Mouse (Mus musculus): ENCODE measurements around the gene Sox6. TPM values are rescaled to one million over a fixed set of nuclear protein-coding genes. Genes with fewer than 3 reads are reported as not detected.
A peak's percentile ranks its signal among the peaks of the same experiment; 100 is the strongest.

Gene Sox6
- polyA plus RNA-seq, 1 experiment from 2014 or later: 31.2 TPM

GRCm38 (mm10) chr7:115462276-115462675 is 576.3 kb downstream of the Sox6 start:
- peaks cover 3% of the 10 kb centered on the region for H3K9me3 ChIP-seq (ENCODE audit: control insufficient read depth, low read length)
- H3K4me3 ChIP-seq (ENCODE audit: low read length): no peak overlapping the region
- H3K9ac ChIP-seq (ENCODE audit: low read depth, low read length): no peak overlapping the region
- no peak overlapping the region for H3K27ac ChIP-seq (ENCODE audit: low read depth, low read length)
- no peaks in the 10 kb centered on the region for H3K4me1 ChIP-seq (ENCODE audit: control insufficient read depth, insufficient read depth, low read depth, low read length)
- no peaks in the 10 kb centered on the region for H3K36me3 ChIP-seq (ENCODE audit: control insufficient read depth, insufficient read depth, low read length)
- no peak overlapping the region for H3K4me2 ChIP-seq (ENCODE audit: low read length)
- 75% methylated on average over 4 of the region's 4 CpGs for WGBS
- no peak for ATAC-seq
- H3K27me3 ChIP-seq (replicated peaks; ENCODE audit: control insufficient read depth, insufficient read depth, low read length): no peaks in the 10 kb centered on the region

GRCm38 (mm10) chr7:115454988-115455387 is 583.6 kb downstream of the Sox6 start:
- Histone ChIP-seq H3K4me1 (ENCODE audit: control insufficient read depth, insufficient read depth, low read depth, low read length) (no peaks in the 10 kb centered on the region; the same call in 1 of the 2 replicates), H3K27me3 (replicated peaks; ENCODE audit: control insufficient read depth, insufficient read depth, low read length) (no peaks in the 10 kb centered on the region), H3K9ac (ENCODE audit: low read depth, low read length) (no peak overlapping the region), H3K4me2 (ENCODE audit: low read length) (no peak overlapping the region), H3K36me3 (ENCODE audit: control insufficient read depth, insufficient read depth, low read length) (no peaks in the 10 kb centered on the region), H3K9me3 (ENCODE audit: control insufficient read depth, low read length) (no peaks in the 10 kb centered on the region), H3K27ac (ENCODE audit: low read depth, low read length) (no peak overlapping the region), H3K4me3 (ENCODE audit: low read length) (no peak overlapping the region)
- 94% methylated on average over 5 of the region's 5 CpGs for WGBS
- no peak for ATAC-seq

- ATAC-seq: no peak
- H3K9me3 ChIP-seq (ENCODE audit: control insufficient read depth, low read length): no peaks in the 10 kb centered on the region
- H3K36me3 ChIP-seq (ENCODE audit: control insufficient read depth, insufficient read depth, low read length): no peaks in the 10 kb centered on the region
- no peaks in the 10 kb centered on the region; the same call in 1 of the 2 replicates for H3K4me1 ChIP-seq (ENCODE audit: control insufficient read depth, insufficient read depth, low read depth, low read length)
- H3K27ac ChIP-seq (ENCODE audit: low read depth, low read length): no peak overlapping the region
- H3K27me3 ChIP-seq (replicated peaks; ENCODE audit: control insufficient read depth, insufficient read depth, low read length): no peaks in the 10 kb centered on the region
- 0 out of 2 replicates have a peak overlapping the region, but pooled peaks have one; percentile 36 for H3K4me2 ChIP-seq (ENCODE audit: low read length)
- WGBS: 70% methylated on average over 7 of the region's 7 CpGs
- no peak overlapping the region for H3K4me3 ChIP-seq (ENCODE audit: low read length)
- no peak overlapping the region for H3K9ac ChIP-seq (ENCODE audit: low read depth, low read length)
Observed at GRCm38 (mm10) chr7:115453713-115454073, 584.9 kb downstream of the Sox6 start.

GRCm38 (mm10) chr7:115453042-115453712 is 585.4 kb downstream of the Sox6 start:
- Histone ChIP-seq H3K4me1 (ENCODE audit: control insufficient read depth, insufficient read depth, low read depth, low read length) (no peaks in the 10 kb centered on the region; the same call in 1 of the 2 replicates), H3K27ac (ENCODE audit: low read depth, low read length) (no peak overlapping the region), H3K4me2 (ENCODE audit: low read length) (peak overlapping the region; percentile 36; the same call in 1 of the 2 replicates), H3K36me3 (ENCODE audit: control insufficient read depth, insufficient read depth, low read length) (no peaks in the 10 kb centered on the region), H3K9ac (ENCODE audit: low read depth, low read length) (no peak overlapping the region), H3K4me3 (ENCODE audit: low read length) (no peak overlapping the region), H3K9me3 (ENCODE audit: control insufficient read depth, low read length) (no peaks in the 10 kb centered on the region), H3K27me3 (replicated peaks; ENCODE audit: control insufficient read depth, insufficient read depth, low read length) (no peaks in the 10 kb centered on the region)
- 23% methylated on average over 19 of the region's 21 CpGs for WGBS
- 0 out of 2 replicates have a peak, but pooled peaks have one; percentile 24 for ATAC-seq

GRCm38 (mm10) chr7:115450431-115451195 is 588.0 kb downstream of the Sox6 start:
- H3K4me3 ChIP-seq (ENCODE audit: low read length): no peak overlapping the region
- 0 out of 2 replicates have a peak, but pooled peaks have one; percentile 37 for ATAC-seq
- peak overlapping the region; percentile 3; the same call in 1 of the 2 replicates for H3K4me2 ChIP-seq (ENCODE audit: low read length)
- H3K27me3 ChIP-seq (replicated peaks; ENCODE audit: control insufficient read depth, insufficient read depth, low read length): no peaks in the 10 kb centered on the region
- no peaks in the 10 kb centered on the region for H3K36me3 ChIP-seq (ENCODE audit: control insufficient read depth, insufficient read depth, low read length)
- no peaks in the 10 kb centered on the region for H3K9me3 ChIP-seq (ENCODE audit: control insufficient read depth, low read length)
- H3K27ac ChIP-seq (ENCODE audit: low read depth, low read length): no peak overlapping the region
- H3K4me1 ChIP-seq (ENCODE audit: control insufficient read depth, insufficient read depth, low read depth, low read length): no peaks in the 10 kb centered on the region; the same call in 1 of the 2 replicates
- 40% methylated on average over 23 of the region's 23 CpGs for WGBS
- H3K9ac ChIP-seq (ENCODE audit: low read depth, low read length): no peak overlapping the region

- 64% methylated on average over 8 of the region's 8 CpGs for WGBS
- no peak overlapping the region for H3K4me3 ChIP-seq (ENCODE audit: low read length)
- no peaks in the 10 kb centered on the region; the same call in 1 of the 2 replicates for H3K4me1 ChIP-seq (ENCODE audit: control insufficient read depth, insufficient read depth, low read depth, low read length)
- no peaks in the 10 kb centered on the region for H3K9me3 ChIP-seq (ENCODE audit: control insufficient read depth, low read length)
- H3K27me3 ChIP-seq (replicated peaks; ENCODE audit: control insufficient read depth, insufficient read depth, low read length): no peaks in the 10 kb centered on the region
- H3K4me2 ChIP-seq (ENCODE audit: low read length): no peak overlapping the region
- ATAC-seq: no peak
- H3K27ac ChIP-seq (ENCODE audit: low read depth, low read length): no peak overlapping the region
- H3K36me3 ChIP-seq (ENCODE audit: control insufficient read depth, insufficient read depth, low read length): no peaks in the 10 kb centered on the region
- no peak overlapping the region for H3K9ac ChIP-seq (ENCODE audit: low read depth, low read length)
Observed at GRCm38 (mm10) chr7:115448403-115449025, 590.1 kb downstream of the Sox6 start.

GRCm38 (mm10) chr7:115447091-115447490 is 591.5 kb downstream of the Sox6 start:
- Histone ChIP-seq H3K9ac (ENCODE audit: low read depth, low read length) (no peak overlapping the region), H3K4me1 (ENCODE audit: control insufficient read depth, insufficient read depth, low read depth, low read length) (no peaks in the 10 kb centered on the region; the same call in 1 of the 2 replicates), H3K36me3 (ENCODE audit: control insufficient read depth, insufficient read depth, low read length) (no peaks in the 10 kb centered on the region), H3K4me2 (ENCODE audit: low read length) (no peak overlapping the region), H3K9me3 (ENCODE audit: control insufficient read depth, low read length) (no peaks in the 10 kb centered on the region), H3K4me3 (ENCODE audit: low read length) (no peak overlapping the region), H3K27me3 (replicated peaks; ENCODE audit: control insufficient read depth, insufficient read depth, low read length) (no peaks in the 10 kb centered on the region), H3K27ac (ENCODE audit: low read depth, low read length) (no peak overlapping the region)
- no peak for ATAC-seq
- 70% methylated on average over 3 of the region's 3 CpGs for WGBS

- Histone ChIP-seq H3K9ac (ENCODE audit: low read depth, low read length) (no peak overlapping the region), H3K27me3 (replicated peaks; ENCODE audit: control insufficient read depth, insufficient read depth, low read length) (no peaks in the 10 kb centered on the region), H3K4me2 (ENCODE audit: low read length) (no peak overlapping the region), H3K9me3 (ENCODE audit: control insufficient read depth, low read length) (no peaks in the 10 kb centered on the region), H3K4me1 (ENCODE audit: control insufficient read depth, insufficient read depth, low read depth, low read length) (no peaks in the 10 kb centered on the region; the same call in 1 of the 2 replicates), H3K36me3 (ENCODE audit: control insufficient read depth, insufficient read depth, low read length) (no peaks in the 10 kb centered on the region), H3K27ac (ENCODE audit: low read depth, low read length) (no peak overlapping the region), H3K4me3 (ENCODE audit: low read length) (no peak overlapping the region)
- no peak for ATAC-seq
- WGBS: 30% methylated on average over 6 of the region's 6 CpGs
Observed at GRCm38 (mm10) chr7:115446481-115447016, 592.0 kb downstream of the Sox6 start.

Data from hindbrain, embryonic 16.5 days (tissue).